Mouse (Mus musculus): ENCODE data around the gene Gm45902. TPM values are rescaled to one million over a fixed set of nuclear protein-coding genes. Genes with fewer than 3 reads are reported as not detected.

Gm45902 gene
- polyA plus RNA-seq (2017; shearing (Covaris generic)): 4.5 TPM

GRCm38 (mm10) chr2:3512552-3513454 is at the start of gene Gm45902, which contains the start of the genes Hspa14 and Cdnf:
TSS of gene Gm45902 (minus strand) at chr2:3512790.
TSS of gene Hspa14 (minus strand) at chr2:3512814.
TSS of gene Cdnf (plus strand) at chr2:3513030.

GRCm38 (mm10) chr2:3474861-3475283 is 37.7 kb downstream of the Gm45902 start, which contains the start of gene Suv39h2:
TSS of gene Suv39h2 (minus strand) at chr2:3475031.

Other genes with a start within 250 kb of the Gm45902 start
- gene Nmt2, start 228.6 kb downstream of the Gm45902 start, polyA plus RNA-seq (2017; shearing (Covaris generic)): 24.5 TPM
- gene Rpp38, start 180.1 kb downstream of the Gm45902 start, polyA plus RNA-seq (2017; shearing (Covaris generic)): 14.2 TPM
- not detected for gene Acbd7, start 176.6 kb downstream of the Gm45902 start, polyA plus RNA-seq (2017; shearing (Covaris generic))
- gene Olah, start 115.6 kb downstream of the Gm45902 start, polyA plus RNA-seq (2017; shearing (Covaris generic)): not detected
- gene Meig1, start 90.1 kb downstream of the Gm45902 start, polyA plus RNA-seq (2017; shearing (Covaris generic)): not detected
- 21.8 TPM for gene Dclre1c, start 88.7 kb downstream of the Gm45902 start, polyA plus RNA-seq (2017; shearing (Covaris generic))
- gene Suv39h2, start 37.8 kb downstream of the Gm45902 start, polyA plus RNA-seq (2017; shearing (Covaris generic)): 5.5 TPM
- gene Hspa14, start within 50 bp of the Gm45902 start, polyA plus RNA-seq (2017; shearing (Covaris generic)): 65.1 TPM
- gene Cdnf, start 240 bp upstream of the Gm45902 start, polyA plus RNA-seq (2017; shearing (Covaris generic)): 0.97 TPM
- gene Fam107b, start 57.7 kb upstream of the Gm45902 start, polyA plus RNA-seq (2017; shearing (Covaris generic)): 648 TPM